Mouse (Mus musculus): Measurements from ENCODE around the gene Src. TPM values are rescaled to one million over a fixed set of nuclear protein-coding genes. Genes with fewer than 3 reads are reported as not detected.
A peak's percentile ranks its signal among the peaks of the same experiment; 100 is the strongest.
"Not testable (repeated sequence)": the region's sequence is repeated elsewhere in the genome, so short reads cannot be mapped to it uniquely, and the experiment has no call there.

Gene Src
- total RNA-seq (2022) = 1 to 10 TPM; 1.3 to 2.3 (median 1.7) TPM

DNA sequence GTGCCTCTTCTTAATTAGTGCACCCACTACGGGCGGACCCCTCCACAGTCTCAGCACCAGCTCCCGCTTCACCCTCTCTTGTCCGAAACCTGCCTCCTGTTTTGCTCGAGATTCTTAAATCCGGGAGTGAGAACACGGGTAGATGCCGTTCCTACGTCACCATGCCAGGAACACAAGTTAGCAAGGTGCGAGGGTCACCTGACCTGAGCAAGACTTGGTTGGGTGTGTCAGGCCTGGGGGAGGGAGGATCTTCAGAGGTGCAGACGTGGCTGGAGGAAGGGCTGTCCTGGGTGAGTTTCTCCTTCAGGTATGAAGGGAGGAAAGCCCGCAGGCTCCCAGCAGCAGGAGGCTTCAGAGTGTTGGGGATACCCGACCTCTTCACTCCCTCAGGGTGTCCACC lies at the start of gene Src:
TSS of gene Src (plus strand) at position 239 of the 400 bp plus-strand sequence.
- DNase-seq (ENCODE audit: low spot score in 2 of 2) = no peak

DNA sequence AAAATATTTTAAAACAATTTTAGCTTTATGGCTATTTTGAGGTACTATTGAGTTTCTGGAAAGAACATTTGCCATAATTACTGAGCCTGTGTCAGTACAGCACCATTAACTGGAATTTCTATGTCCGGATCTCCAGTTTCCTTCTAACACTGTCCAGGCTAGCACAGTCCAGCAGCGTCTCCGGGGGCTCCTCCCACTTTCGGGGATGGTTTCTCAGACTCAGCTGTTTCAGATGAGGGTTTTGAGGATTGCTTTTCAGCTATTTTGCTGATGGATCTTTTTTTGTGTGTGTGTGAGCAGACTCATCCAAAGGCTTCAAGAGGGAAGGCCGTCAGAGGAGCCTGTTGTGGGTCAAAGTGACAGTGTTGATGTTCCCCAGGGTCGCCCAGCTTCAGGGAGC lies 46.5 kb upstream of the Src start:
- DNase-seq (ENCODE audit: low spot score in 2 of 2) = no peak

DNA sequence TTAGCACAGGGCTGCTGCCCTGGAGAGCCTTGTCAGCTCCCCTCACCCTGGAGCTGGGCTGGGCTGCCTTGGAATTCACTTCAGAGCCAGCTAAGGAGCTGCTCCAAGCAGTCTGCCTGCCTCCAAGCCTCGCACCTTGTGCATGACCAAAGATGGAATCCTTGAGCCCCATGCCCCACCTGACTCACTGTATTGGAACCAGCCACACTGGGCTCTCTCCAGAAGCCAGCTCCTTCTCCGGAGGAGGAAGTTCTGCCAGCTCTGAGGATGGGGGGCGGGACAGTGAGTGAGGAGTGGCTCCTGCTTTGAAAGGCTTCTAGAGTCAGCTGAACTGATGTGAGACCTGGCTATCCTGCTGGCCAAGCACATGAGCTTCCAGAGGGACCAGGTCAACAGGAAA lies 44.6 kb upstream of the Src start:
- peak; percentile 11 to 57 for DNase-seq (ENCODE audit: low spot score in 2 of 2)

DNA sequence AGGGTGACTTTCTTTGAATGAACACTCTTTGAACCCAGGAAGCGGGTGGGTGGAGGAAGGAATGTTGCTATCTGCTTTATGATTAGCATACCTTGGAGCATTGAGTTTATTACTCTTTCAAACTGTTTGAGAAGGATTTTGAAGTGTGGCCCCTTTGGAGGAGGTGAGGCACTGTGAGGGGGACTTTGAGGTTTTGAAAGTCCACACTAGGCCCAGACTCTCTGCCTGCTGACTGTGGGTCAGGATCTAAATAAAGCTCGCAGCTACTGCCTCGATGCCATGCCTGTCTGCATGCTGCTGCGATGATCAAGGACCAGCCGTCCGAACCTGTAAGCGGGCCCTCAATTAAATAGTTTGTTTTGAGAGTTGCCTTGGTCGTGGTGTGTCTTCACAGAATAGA lies 43.2 kb upstream of the Src start:
- DNase-seq (ENCODE audit: low spot score in 2 of 2) = no peak

DNA sequence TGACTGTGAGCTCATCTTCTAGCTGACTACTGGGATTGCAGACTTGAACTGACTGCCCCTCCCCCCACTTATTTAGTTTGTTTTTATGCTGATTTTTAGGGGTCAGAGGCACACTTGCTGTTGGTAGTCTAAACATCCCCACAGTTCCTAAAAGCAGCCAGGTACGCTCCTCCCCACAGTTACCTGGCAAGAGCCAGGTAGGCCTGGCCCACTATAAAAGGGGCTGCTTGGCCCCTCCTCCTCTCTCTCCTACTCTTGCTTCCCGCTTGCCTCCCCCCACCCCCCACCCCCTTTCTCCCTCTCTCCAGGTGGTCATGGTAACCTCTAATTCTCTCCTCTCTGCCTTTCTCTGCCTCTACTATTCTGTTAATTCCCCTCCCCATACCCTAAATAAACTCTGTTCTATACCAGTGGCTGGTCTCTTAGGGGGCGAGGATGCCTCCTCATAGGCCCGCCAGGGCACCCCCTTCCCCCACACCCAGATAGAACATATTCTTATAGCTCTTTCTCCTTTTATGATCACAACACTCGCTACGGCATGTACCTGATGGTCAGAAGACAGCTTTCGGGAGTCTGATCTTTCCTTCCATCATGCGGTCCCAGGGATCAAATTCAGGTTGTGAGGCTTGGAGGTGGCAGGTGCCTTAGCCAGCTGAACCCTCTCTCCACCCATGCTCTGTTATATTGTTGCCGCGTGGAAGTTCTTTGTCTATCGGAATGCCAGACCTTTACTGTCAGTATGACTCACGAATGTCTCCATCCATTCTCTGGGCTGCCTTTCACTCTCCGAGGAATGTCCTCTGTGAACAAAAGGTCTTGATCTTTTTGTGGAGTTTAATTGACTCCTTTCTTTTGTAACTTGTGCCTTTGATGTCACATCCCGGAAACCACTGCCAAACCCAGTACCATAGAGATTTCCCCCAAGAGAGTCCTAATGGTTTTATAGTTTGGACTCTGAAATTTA lies 42.2 kb upstream of the Src start:
- DNase-seq (ENCODE audit: low spot score in 2 of 2) = no peak

DNA sequence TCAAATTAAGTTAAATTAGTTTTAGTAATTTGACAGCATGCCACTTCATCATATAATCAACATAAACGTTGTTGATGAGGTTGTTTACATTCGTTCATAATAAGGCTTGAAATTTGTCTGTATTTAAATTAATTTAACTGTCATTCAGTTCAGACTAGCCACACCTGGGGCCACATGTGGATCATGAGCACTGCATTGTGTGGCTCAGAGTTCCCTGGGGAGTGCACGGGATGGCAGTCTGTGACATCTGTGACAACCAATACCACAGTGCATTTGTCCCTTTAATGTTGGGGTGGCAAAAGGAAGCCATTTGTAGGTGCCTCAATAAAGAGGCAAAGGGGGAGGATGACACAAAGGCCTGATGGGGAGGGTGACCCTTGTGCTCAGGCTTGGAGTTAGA lies 41.2 kb upstream of the Src start:
- no peak for DNase-seq (ENCODE audit: low spot score in 2 of 2)

DNA sequence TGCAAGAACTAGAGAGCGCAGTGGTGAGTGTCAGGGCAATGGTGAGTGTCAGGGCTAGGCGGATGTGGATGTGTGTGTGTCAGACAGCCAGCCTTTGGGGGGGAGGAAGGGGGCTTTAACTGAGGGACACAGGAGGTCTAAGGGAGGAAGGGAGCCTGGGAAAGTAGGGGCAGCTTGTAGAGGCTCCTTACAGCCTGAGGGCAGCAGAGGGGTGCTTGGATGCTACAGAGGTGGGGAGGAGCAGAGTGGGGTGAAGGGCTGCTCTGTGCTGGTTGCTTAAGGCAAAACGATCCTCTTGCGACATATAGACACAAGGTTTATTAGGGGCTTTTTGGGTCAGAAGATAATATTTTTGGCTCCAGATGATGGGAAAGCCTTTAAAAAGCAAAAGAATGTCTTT lies 33.4 kb upstream of the Src start:
- DNase-seq (ENCODE audit: low spot score in 2 of 2) = no peak

DNA sequence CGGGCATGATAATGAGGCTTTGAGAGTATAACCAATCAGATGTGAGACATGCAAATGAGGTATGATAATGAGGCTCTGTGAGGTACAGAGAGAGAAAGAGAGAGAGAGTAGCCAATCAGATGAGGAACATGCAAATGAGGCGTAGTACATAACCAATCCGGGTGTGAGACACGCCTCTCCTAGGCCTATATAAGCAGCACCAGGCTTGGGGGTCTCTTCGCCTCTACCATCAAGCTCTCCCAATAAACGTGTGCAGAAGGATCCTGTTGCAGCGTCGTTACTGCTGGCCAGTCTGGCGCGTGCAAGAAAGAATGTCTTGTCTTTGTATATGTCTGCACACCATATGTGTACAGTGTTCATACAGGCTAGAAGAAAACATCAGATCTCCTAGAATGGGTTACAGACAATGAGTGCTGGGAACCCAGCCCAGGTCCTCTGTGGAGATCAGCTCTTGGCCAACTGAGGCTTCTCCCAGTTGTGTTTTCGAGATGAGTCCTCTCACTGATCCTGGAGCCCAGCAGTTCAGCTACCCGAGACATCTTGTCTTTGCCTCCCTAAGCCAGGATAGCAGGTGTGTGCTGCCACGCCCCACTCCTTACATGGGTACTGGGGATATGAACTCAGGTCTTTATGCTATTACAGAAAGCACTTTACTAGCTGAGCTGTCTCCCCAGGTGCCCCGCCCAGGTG lies 29.2 kb upstream of the Src start:
- DNase-seq (ENCODE audit: low spot score in 2 of 2) = not testable (repeated sequence)

DNA sequence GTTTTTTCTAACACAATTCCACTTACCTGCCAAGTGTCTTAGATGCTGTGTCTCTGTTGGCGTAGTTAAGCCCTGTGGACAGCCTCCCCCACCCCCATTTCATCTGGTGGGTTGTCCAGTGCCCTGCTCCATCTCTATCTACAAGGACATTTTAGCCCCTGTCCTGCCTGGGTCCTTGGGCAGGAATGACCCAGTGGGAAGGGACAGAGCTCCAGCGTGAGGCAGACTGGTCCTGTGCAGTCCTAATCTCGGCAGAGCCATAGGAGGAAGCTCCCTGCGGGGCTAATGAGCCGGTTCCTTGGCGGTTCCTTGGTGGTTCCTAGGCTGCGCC lies 28.7 kb upstream of the Src start:
- DNase-seq (ENCODE audit: low spot score in 2 of 2) = no peak

DNA sequence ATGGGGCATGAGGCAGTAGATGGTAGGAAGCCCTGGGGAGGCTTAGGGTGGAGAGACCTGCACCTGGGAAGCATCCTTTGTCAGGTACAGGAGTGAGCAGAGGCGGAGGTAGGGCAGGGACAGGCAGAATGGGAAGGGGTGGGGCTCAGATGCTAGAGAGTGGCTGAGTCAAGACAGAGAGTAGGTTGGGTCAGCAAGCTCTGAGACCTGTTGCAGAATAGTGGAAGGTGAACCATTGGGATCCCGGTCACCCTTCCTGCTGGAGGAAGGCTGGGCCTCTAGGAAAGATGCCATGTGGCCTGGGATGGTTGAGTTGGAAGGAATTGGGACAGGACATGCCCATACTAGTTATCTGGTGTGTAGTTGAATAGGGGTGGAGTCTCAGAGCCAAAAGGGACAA lies 25.9 kb upstream of the Src start:
- no peak for DNase-seq (ENCODE audit: low spot score in 2 of 2)

DNA sequence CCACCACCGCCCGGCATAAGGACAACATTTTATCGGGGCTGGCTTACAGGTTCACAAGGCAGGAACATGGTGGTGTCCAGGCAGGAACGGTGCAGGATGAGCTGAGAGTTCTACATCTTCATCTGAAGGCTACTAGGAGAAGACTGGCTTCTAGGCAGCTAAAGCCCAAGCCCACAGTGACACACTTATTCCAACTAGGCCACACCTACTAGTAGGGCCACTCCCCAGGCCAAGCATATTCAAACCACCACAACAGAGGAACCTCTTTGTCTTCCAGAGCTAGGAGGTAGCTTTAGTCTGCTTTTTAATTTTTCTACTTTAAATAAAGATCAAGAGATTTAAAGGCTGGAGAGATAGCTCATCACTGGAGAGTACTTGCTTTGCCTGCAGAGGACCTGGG lies 24.7 kb upstream of the Src start:
- DNase-seq (ENCODE audit: low spot score in 2 of 2) = no peak

DNA sequence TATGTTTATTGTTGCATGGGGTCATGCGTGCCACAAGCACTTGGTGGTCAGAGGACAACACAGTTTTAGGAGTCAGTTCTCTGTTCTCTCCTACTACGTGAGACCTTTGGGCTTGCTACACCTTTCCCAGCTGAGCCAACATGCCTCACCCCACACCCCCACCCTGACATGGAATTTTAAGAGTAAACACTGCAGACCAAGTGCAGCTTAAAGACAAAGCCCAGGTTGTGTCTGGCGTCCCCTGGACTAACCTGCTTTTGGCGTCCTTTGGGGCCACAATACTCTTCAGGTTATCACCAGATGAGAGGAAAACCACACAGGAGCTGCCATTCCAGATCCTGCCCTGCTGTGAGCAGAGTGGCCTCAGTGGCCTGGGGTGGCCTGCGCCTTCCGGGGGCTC lies 23.4 kb upstream of the Src start:
- no peak for DNase-seq (ENCODE audit: low spot score in 2 of 2)

DNA sequence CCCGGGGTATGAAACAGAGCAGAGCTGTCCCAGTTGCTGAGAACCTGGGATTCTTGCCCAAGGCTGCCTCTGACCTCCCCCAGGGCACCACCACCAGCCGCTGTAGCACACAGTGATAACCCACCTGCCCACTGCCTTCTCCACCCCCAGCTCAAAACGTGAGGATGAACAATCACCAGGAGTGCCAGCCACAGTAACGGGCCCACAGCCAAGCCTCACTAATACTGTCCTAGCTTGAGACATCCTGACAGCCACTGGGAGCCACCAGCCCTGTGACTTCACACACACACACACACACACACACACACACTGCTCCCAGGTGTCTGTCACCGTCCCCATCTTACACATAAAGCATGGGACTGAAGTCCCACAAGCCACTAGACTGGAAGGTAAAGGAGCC lies 22.9 kb upstream of the Src start:
- no peak for DNase-seq (ENCODE audit: low spot score in 2 of 2)

DNA sequence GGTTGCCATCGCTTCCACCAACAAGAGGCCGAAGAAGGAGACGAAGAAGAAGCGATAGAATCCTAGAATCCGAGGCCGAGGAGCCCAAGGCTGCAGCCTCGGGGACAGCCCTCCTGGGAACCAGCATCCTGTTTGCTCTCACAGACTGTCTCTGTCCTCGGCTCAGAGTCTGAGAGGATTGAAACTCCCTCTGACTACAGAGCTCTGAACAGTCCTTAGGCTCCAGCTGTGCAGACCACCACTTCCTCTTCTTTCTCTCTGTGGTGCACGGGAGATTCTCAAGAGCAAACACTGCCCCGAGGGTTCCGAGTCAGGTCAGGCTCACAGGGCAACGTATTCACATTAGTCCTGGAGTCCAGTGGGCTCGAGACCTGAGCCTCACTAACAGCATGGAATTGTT lies 22.3 kb upstream of the Src start:
- DNase-seq (ENCODE audit: low spot score in 2 of 2) = no peak

DNA sequence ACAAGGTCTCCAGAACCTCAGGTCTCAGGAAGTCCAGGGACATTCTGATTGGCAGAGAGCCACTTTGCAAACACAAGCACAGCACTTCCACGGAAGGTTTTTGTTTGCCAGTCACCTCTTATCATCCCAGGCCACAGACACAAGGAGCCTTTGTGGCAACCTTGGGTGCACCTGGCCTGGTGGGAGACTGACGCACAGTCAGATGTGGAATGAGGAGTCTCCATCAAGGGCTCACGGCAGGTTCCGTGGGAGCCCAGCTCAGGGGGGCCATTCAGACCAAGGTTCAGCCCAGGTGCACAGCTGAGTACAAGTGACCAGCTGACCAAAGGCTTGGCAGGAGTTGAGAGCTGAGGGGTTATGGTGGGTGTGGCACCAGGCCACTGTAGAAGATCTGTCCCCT lies 20.9 kb upstream of the Src start:
- no peak for DNase-seq (ENCODE audit: low spot score in 2 of 2)

DNA sequence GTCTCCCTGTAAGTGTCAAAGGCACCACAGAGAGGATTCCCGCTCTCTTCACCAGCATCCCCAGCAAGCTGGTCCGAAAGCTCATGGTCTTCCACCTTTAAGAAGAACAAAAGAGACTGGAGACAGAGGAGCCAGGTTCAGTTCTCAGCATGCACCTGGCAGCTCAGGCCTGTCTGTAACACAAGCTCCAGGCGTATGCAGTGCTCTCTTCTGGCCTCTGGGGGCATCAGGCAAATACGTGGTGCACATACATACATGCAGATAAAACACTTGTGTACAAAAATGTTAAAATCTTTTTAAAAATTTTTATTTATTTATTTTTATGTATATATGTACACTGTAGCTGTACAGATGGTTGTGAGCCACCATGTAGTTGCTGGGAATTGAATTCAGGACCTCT lies 19.7 kb upstream of the Src start:
- no peak for DNase-seq (ENCODE audit: low spot score in 2 of 2)

DNA sequence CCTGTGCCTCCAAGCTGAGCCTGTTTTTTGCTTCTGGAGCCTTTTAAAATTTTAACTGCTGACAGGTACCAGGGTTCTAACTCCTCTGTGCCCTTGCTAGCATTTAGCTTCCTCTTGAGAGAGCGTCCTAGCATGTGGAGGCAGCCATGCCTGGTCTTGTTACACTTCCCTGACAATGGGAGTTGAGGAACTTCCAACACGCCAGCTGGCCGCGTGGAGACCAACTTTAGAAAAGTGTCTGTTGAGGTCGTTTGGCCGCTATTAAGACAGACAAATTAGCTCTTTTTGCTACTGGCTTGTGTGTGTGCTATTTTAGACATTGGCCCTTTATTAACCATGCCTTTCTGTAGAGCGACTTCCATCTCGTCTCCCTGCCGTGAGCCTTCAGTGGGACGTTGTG lies 18.4 kb upstream of the Src start:
- DNase-seq (ENCODE audit: low spot score in 2 of 2) = no peak

DNA sequence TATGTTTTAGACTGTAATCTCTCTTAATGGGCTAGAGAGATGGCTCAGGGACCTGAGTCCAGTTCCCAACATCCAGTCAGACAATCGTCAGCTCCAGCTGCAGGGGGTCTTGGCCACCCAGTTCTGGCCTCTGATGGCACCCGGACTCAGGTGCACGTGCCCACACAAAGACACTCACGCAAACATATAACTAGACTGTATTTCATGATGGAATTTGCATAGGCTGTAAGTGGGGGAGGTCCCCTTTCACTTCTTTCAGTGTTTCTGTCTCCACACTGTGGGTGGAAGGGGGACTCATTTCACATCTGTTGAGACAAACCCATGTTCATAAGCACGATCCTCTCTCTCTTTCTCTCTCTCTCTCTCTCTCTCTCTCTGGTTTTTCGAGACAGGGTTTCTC lies 17.8 kb upstream of the Src start:
- no peak for DNase-seq (ENCODE audit: low spot score in 2 of 2)

DNA sequence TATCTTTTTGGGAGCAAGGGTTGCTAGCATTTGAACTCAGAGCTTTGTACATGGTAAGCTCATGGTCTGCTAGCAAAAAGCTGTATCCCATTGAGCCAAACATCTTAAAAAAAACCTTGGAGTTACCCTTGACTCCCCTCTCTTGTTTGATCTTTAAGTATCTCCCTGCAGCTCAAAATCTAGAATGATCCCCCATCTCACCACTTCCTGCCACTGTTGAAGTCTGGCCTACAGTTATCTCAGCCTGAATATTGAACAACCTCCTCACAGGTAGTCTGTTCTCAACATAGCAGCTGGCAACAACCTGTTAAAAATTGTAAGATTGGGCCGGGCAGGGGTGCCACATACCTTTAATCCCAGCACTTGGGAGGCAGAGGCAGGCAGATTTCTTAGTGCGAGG lies 17.0 kb upstream of the Src start:
- no peak for DNase-seq (ENCODE audit: low spot score in 2 of 2)

DNA sequence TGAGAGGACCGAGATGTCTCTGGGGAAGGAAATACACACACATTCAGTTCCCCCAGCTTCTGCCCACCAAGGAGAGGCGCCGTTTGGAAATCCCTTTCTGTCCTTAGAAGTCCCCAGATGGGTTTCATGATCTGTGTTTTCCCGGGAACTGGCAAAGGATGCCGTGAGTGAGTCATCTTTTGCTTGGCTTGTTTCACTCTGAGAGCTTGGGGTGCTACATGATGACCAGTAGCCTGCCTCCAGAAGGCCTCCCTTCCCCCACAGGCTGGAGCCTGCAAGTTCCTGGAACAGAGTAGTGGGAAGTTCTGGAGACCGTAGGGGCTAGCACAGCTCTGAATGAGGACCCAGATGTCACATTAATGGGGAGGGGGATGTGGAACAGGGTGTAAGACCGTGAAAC lies 10.6 kb upstream of the Src start:
- DNase-seq (ENCODE audit: low spot score in 2 of 2) = peak; percentile 57 to 68

DNA sequence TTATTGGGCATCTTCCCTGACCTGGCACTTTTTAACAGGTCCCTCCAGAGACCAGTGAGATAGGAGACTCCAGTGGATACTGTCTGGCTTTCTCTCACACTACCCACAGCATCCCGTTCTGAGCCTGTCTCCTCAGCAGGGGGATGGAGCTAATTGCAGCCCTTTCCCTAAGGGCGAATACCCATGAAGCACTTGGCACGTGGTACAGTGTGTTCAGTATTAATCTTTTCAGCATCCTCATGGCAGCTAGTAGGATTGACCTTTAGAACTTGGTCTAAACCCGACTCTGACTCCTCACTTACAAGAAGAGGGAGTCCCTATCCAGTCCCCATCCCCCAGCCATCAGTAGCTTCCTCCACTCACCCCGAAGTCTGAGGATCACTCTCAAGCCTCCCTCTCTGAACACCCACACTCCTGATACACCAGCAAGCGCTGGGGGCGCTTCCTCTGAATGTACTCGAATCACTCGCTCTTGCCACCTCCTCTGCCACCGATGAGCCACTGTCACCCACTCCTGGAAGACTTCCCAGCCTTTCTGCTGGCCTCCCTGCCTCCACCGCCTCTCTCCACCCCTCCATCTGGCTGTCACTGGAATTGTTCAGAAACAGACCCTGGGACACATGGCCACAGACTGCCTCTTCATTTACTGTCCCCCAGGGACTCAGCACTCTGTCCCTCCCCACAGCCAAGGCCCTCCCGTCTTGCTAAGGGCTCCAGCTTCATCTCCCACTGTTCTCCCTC lies 8.3 kb upstream of the Src start:
- no peak for DNase-seq (ENCODE audit: low spot score in 2 of 2)

DNA sequence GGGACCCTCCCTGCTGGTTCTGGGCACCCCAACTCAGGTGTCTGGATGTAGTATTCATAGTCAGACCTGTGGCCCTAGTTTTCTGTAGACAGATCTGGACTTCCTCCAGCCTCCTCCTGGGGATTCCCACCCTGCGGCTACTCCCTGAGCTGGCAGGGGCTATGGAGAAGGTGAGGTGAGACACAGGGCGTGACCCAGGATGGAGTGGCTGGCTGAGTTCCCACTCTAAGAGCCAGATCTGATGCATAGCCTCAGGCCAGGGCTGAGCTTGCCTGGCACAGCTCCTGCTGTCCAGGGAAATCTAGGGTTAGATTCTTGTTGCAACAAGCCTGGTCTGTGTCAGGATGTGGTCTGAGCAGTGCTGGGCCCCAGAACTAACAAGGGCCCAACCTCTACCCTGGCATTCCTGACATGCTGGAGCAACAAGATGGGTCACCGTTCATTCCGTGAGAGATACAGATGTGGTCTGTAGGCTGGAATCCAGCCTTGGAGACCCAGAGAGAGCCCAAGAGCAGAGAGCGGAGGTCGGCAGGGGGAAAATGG lies 7.0 kb upstream of the Src start:
- no peak for DNase-seq (ENCODE audit: low spot score in 2 of 2)

Measured in gastrocnemius, adult 8-10 months (tissue).